Mouse (Mus musculus) colon, adult 2 months (tissue): ENCODE measurements around the gene Olfr1360. TPM values are rescaled to one million over a fixed set of nuclear protein-coding genes. Genes with fewer than 3 reads are reported as not detected.

Experiments used
- polyA plus RNA-seq: library from polyadenylated mRNA; depleted of rRNA; stranded (reverse); fragments of >200 nt; gene quantifications from 2 replicates; pipeline ENCODE4 v1.2.3, GENCODE M21; 2012; rRNA removed

Olfr1360 gene
- not detected in 2 replicates for polyA plus RNA-seq

DNA sequence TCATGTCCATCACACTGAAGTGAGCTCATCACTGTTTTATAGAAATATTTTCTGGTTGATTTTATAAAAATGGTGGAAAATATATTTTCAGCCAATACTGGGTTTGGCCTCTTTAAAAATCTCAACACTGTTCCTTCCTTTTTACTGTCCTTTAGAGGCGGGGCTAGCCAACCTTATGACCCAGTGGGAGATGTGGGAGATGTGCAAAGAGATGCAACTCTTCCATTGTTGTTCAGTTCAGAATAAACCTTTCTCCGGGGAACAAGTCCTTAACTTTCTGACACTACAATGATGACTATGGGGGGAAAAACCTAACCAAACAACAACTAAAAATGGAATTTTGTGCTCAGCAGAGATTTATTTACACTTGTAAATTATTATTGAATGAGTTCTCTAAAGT, at the start of gene Olfr1360:
Gene Olfr1360, minus strand, starts transcription at position 101 of the 400 bp plus-strand sequence.

DNA sequence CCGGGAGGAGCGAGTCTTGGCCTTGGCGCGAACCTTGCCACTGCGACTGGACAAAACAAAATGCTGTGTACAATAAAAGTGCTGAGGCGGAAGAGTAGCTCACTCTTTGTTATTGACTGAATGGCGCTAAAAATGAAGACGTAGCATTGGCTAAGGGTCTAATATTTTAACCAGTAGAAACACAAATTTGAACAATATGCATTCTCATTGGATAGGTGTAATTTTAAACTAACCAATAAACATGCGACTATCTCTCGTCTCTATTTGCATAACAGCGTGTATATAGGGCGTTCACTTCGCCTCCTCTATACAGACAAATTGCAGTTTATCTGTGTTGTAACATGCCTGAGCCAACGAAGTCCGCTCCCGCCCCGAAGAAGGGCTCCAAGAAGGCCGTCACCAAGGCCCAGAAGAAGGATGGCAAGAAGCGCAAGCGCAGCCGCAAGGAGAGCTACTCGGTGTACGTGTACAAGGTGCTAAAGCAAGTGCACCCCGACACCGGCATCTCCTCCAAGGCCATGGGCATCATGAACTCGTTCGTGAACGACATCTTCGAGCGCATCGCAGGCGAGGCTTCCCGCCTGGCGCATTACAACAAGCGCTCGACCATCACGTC, 44.7 kb upstream of the Olfr1360 start, which contains the start of gene Hist1h2bm:
Gene Hist1h2bm, plus strand, starts transcription at position 288 of the 616 bp plus-strand sequence.

GRCm38 (mm10) chr13:21717397-21718357, 40.5 kb upstream of the Olfr1360 start, which contains the start of gene Hist1h3h:
TSS of gene Hist1h3h (plus strand) at chr13:21717659.

GRCm38 (mm10) chr13:21715864-21716539, 38.8 kb upstream of the Olfr1360 start, which contains the start of the genes Hist1h2bl and Hist1h2ai:
TSS of gene Hist1h2bl (minus strand) at chr13:21716143.
TSS of gene Hist1h2ai (plus strand) at chr13:21716422.

GRCm38 (mm10) chr13:21697811-21698210, 20.6 kb upstream of the Olfr1360 start, which contains the start of gene Olfr1359:
TSS of gene Olfr1359 (plus strand) at chr13:21698111.

DNA sequence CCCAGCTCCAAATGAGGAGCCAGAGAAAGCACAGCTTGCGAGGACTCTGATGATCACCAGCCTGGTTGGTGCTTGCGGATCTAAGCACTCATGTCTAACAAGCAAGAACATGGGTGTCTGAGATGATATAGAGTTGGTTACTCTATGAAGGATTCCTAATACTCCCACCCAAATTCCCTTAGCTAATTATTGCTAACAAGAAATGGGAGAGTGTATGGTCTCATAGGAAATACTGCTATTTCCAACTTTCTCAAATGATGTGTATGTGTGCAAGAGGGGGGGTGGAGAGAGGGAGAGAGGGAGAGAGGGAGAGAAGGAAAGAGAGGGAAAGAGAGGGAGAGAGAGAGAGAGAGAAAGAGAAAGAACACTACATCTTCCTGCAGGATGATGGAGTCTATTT, 13.9 kb downstream of the Olfr1360 start, which contains the start of gene Olfr1361:
Gene Olfr1361, minus strand, starts transcription at position 101 of the 400 bp plus-strand sequence.

GRCm38 (mm10) chr13:21642418-21642817, 34.8 kb downstream of the Olfr1360 start, which contains the start of gene Olfr11:
TSS of gene Olfr11 (minus strand) at chr13:21642518.

Other genes starting within 250 kb of the Olfr1360 start
- 0.19 and 0.25 TPM in 2 replicates for gene Pgbd1, start 236.3 kb downstream of the Olfr1360 start, polyA plus RNA-seq
- 5.5 and 6.3 TPM in 2 replicates for gene Zscan26, start 223.7 kb downstream of the Olfr1360 start, polyA plus RNA-seq
- gene Nkapl, start 208.9 kb downstream of the Olfr1360 start, polyA plus RNA-seq = 0.24 and 0.31 TPM in 2 replicates
- 0.27 and 0.69 TPM in 2 replicates for gene Zkscan4, start 198.5 kb downstream of the Olfr1360 start, polyA plus RNA-seq
- gene Gm10065, start 198.0 kb downstream of the Olfr1360 start, polyA plus RNA-seq = not detected in 2 replicates
- 0.09 and 0.13 TPM in 2 replicates for gene AK157302, start 182.2 kb downstream of the Olfr1360 start, polyA plus RNA-seq
- gene Gm11273, start 176.0 kb downstream of the Olfr1360 start, polyA plus RNA-seq = 18.9 and 28.5 TPM in 2 replicates
- 0.98 and 1.7 TPM in 2 replicates for gene Zkscan8, start 146.3 kb downstream of the Olfr1360 start, polyA plus RNA-seq
- not detected in 2 replicates for gene Olfr1366, start 134.6 kb downstream of the Olfr1360 start, polyA plus RNA-seq
- not detected in 2 replicates for gene Olfr1535, start 117.5 kb downstream of the Olfr1360 start, polyA plus RNA-seq
- gene Olfr1364, start 95.6 kb downstream of the Olfr1360 start, polyA plus RNA-seq = not detected in 2 replicates
- not detected in 2 replicates for gene Olfr1362, start 63.4 kb downstream of the Olfr1360 start, polyA plus RNA-seq
- not detected in 2 replicates for gene Olfr11, start 34.9 kb downstream of the Olfr1360 start, polyA plus RNA-seq
- not detected in 2 replicates for gene Olfr1361, start 14.0 kb downstream of the Olfr1360 start, polyA plus RNA-seq
- not detected in 2 replicates for gene Olfr1359, start 20.7 kb upstream of the Olfr1360 start, polyA plus RNA-seq
- 11.8 and 13.4 TPM in 2 replicates for gene Hist1h2bl, start 38.7 kb upstream of the Olfr1360 start, polyA plus RNA-seq
- 41.0 and 55.3 TPM in 2 replicates for gene Hist1h2ai, start 39.0 kb upstream of the Olfr1360 start, polyA plus RNA-seq
- gene Hist1h3h, start 40.3 kb upstream of the Olfr1360 start, polyA plus RNA-seq = 40.1 and 49.5 TPM in 2 replicates
- 4.6 and 5.2 TPM in 2 replicates for gene Hist1h2bm, start 44.6 kb upstream of the Olfr1360 start, polyA plus RNA-seq
- 5.3 and 7.1 TPM in 2 replicates for gene Hist1h4j, start 57.7 kb upstream of the Olfr1360 start, polyA plus RNA-seq
- 39.5 and 42.9 TPM in 2 replicates for gene Hist1h4k, start 73.1 kb upstream of the Olfr1360 start, polyA plus RNA-seq
- 30.4 and 31.0 TPM in 2 replicates for gene Hist1h2ak, start 76.4 kb upstream of the Olfr1360 start, polyA plus RNA-seq
- 12.9 and 14.9 TPM in 2 replicates for gene Hist1h2bn, start 76.7 kb upstream of the Olfr1360 start, polyA plus RNA-seq
- 1.4 and 1.5 TPM in 2 replicates for gene Hist1h1b, start 103.2 kb upstream of the Olfr1360 start, polyA plus RNA-seq
- gene Hist1h3i, start 106.0 kb upstream of the Olfr1360 start, polyA plus RNA-seq = 48.3 and 58.4 TPM in 2 replicates
- gene Hist1h2an, start 109.8 kb upstream of the Olfr1360 start, polyA plus RNA-seq = 15.5 and 20.4 TPM in 2 replicates
- 0.66 and 3.2 TPM in 2 replicates for gene Hist1h2bp, start 110.1 kb upstream of the Olfr1360 start, polyA plus RNA-seq
- 37.1 and 59.1 TPM in 2 replicates for gene Hist1h2bq, start 132.8 kb upstream of the Olfr1360 start, polyA plus RNA-seq
- gene Hist1h2ao, start 133.1 kb upstream of the Olfr1360 start, polyA plus RNA-seq = not detected in 2 replicates
- not detected in 2 replicates for gene Hist1h4m, start 134.3 kb upstream of the Olfr1360 start, polyA plus RNA-seq
- gene Hist1h4n, start 154.8 kb upstream of the Olfr1360 start, polyA plus RNA-seq = 47.6 and 53.6 TPM in 2 replicates
- 577 and 675 TPM in 2 replicates for gene Hist1h2ap, start 156.1 kb upstream of the Olfr1360 start, polyA plus RNA-seq
- gene Hist1h2br, start 156.3 kb upstream of the Olfr1360 start, polyA plus RNA-seq = 32.1 and 54.0 TPM in 2 replicates